Mouse (Mus musculus): ENCODE measurements around the gene Stat5b.

- TF ChIP-seq CTCF (conservative IDR thresholded peaks at IDR 0.05; ENCODE audit: insufficient read depth, insufficient read length, low read depth, low read length): no peak
- TF ChIP-seq POLR2A (IDR thresholded peaks at IDR 0.05; ENCODE audit: low read depth, low read length): no peak
Measured at GRCm38 (mm10) chr11:100799426-100799825, 51.1 kb downstream of the Stat5b start.
